Mouse (Mus musculus): ENCODE measurements around the gene Zfyve1.

- no peak for TF ChIP-seq CTCF (IDR thresholded peaks at IDR 0.05; ENCODE audit: low read depth, low read length)
- no peak for TF ChIP-seq POLR2AphosphoS5 (IDR thresholded peaks at IDR 0.05; ENCODE audit: insufficient replicate concordance, low read depth, low read length)
- TF ChIP-seq TAL1 (conservative IDR thresholded peaks at IDR 0.05; ENCODE audit: low read depth, low read length), result no peak
- no peak for TF ChIP-seq GATA1 (IDR thresholded peaks at IDR 0.05; ENCODE audit: borderline replicate concordance, low read length)
- TF ChIP-seq GATA2 (IDR thresholded peaks at IDR 0.05; ENCODE audit: borderline replicate concordance, low read depth, low read length), result no peak
Measured at GRCm38 (mm10) chr12:83544791-83545190, 52.2 kb downstream of the Zfyve1 start.
